Mouse (Mus musculus) olfactory bulb, adult 2 months (tissue): ENCODE measurements at regions not wholly inside any gene's neighbourhood (a gene's known extent, or its start where the extent isn't known, plus 50 kb on each side); places are given as distances from the start of the nearest gene placed in this dataset.

Experiments used
- CTCF ChIP-seq: fragments of 200-500 bp; IDR thresholded peaks from 2 replicates; pipeline ENCODE4 v1.5.1; 2012; ENCODE audit warnings: low read depth, mild to moderate bottlenecking, low read length, moderate library complexity; ENCODE audit not compliant: insufficient read depth
- POLR2A ChIP-seq: fragments of 200-500 bp; IDR thresholded peaks from 2 replicates; pipeline ENCODE4 v1.6.1; 2012; ENCODE audit warnings: mild to moderate bottlenecking, low read depth, low read length, moderate library complexity; ENCODE audit not compliant: insufficient read depth

- TF ChIP-seq POLR2A (no peak), CTCF (no peak)
Measured at GRCm38 (mm10) chr10:84093919-84094318, 346.5 kb downstream of the Nuak1 start.
